Mouse (Mus musculus) bone marrow, adult 2 months (tissue): Measurements from ENCODE around the gene Jmy. TPM values are rescaled to one million over a fixed set of nuclear protein-coding genes. Genes with fewer than 3 reads are reported as not detected.

ENCODE experiments used
- H3K27ac ChIP-seq: fragments of 200-500 bp; 2 replicates; pipeline ENCODE4 v1.5.1; 2012; ENCODE audit warnings: low read depth, mild to moderate bottlenecking, control low read depth, inconsistent platforms, low read length; ENCODE audit not compliant: control insufficient read depth, poor library complexity, insufficient read depth
- H3K4me1 ChIP-seq: fragments of 200-500 bp; 2 replicates; pipeline ENCODE4 v1.6.1; 2011; ENCODE audit warnings: low read length; ENCODE audit not compliant: control insufficient read depth, insufficient read depth
- H3K4me3 ChIP-seq: fragments of 200-500 bp; replicated peaks from 2 replicates; pipeline ENCODE3; 2011; ENCODE audit warnings: mild to moderate bottlenecking, low read depth, low read length, control low read depth; ENCODE audit not compliant: control insufficient read depth
- CTCF ChIP-seq: fragments of 200-500 bp; IDR thresholded peaks from 2 replicates; pipeline ENCODE4 v1.5.1; 2011; ENCODE audit warnings: low read length, control low read depth; ENCODE audit not compliant: control insufficient read depth, insufficient read depth
- POLR2A ChIP-seq: fragments of 200-500 bp; IDR thresholded peaks from 2 replicates; pipeline ENCODE4 v1.6.1; 2011; ENCODE audit warnings: low read depth, mild to moderate bottlenecking, control low read depth, low read length, borderline replicate concordance; ENCODE audit not compliant: control insufficient read depth
- WGBS: fragments of 180-500 bp; shearing (Covaris S2); methylation state at CpG from one replicate; pipeline ENCODE4 v1.1.7; 2018; 5-methylcytosine and 5-hydroxymethylcytosine counted together
- polyA plus RNA-seq: library from polyadenylated mRNA; stranded (reverse); fragments of >200 nt; gene quantifications from 2 replicates; pipeline ENCODE4 v1.2.4, GENCODE M21; 2011; ENCODE audit warnings: low replicate concordance; ENCODE audit not compliant: missing spikeins, insufficient read depth, insufficient read length

Jmy gene
- polyA plus RNA-seq, 1 experiment, result 6.1 TPM

DNA sequence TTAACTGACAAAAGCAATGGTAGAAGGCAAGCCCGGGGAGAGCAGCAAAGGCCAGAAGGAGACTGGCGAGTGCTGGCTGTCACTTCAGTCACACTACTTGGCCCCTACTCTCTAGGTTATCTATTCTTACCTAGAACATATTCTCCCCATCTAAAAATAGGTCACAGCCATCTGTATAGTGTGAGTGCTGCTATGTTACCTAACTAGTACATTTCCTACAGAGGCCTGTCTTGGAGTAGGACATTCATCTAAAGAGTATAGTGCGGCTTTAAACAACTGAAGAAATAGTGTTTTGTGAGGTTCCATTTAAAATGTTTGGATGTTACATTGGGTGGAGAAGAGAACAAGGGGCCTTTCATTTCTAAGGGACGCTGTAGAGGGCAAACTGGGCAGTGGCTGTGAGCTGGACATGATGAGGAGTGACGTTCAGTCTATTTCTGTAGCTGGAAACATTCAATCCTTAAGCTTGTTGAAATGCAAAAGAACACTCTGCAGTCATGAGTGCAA lies 99.8 kb downstream of the Jmy start:
- Histone ChIP-seq H3K4me1 (no peaks in the 10 kb centered on the region), H3K4me3 (no peak overlapping the region), H3K27ac (no peak overlapping the region)
- TF ChIP-seq CTCF (no peak), POLR2A (no peak)
- 88% methylated on average over 5 of the region's 5 CpGs for WGBS

DNA sequence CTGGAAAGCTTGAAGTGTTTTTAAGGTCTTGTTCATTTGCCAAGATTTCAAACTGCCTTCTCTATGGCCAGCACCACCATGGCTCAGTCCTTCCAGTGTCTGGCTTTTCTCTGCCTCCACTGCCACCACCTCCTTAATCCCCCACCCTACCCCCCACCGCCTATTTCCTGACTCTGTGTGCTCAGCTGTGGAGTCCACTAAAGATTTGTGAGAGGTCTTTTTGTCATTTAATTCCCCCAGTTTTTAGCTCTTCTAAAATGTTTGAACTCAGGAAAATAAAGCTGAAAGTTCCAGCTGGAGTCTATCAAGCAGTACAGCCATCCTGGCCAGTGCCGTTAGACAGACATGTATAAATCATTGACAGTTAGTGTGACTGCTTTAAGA lies 110.4 kb downstream of the Jmy start:
- Histone ChIP-seq H3K4me1 (peaks cover 1% of the 10 kb centered on the region; the same call in 1 of the 2 replicates), H3K27ac (peak overlapping the region; percentile 65)
- no peak for TF ChIP-seq CTCF
- TF ChIP-seq POLR2A, result no peak

DNA sequence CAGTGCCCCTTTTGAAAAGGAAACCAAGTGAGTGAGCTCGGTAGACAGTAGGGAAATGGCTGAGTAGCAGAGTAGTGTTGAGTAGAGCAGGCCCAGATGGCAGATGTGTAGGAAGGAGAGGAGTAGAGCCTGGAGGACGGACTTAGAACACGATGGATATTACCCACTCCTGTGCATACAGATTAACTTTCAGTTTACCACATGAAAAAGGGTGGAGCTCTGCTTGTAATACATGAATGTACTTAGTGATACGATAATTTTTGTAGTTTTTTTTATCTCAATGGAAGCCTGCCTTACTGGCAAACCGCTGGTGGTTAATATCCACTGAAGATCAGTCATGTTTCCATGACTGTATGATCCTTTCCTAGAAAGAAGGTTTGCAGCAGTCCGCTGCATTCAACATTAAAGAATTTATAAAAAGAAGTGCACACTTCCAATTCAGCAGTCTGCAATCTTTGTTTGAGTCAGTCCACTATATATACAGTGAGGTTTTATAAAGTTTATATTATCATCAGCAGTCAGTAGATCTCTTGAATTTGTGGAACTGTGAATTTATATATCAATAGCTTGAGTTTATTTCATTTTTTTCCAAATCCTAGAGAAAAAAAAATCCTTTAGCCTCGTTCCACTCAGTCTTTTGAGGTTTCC lies 110.9 kb downstream of the Jmy start:
- no peak for TF ChIP-seq POLR2A
- no peak for TF ChIP-seq CTCF
- 39% methylated on average over 7 of the region's 7 CpGs for WGBS
- Histone ChIP-seq H3K27ac (no peak overlapping the region; the same call in 1 of the 2 replicates), H3K4me1 (peaks cover 1% of the 10 kb centered on the region; the same call in 1 of the 2 replicates), H3K4me3 (peak overlapping the region; percentile 34)

More for the DNA sequence above, 110.4 kb downstream of the Jmy start:
- WGBS, result 62% methylated on average over 2 of the region's 2 CpGs
- no peak overlapping the region for H3K4me3 ChIP-seq

- TF ChIP-seq CTCF (no peak), POLR2A (no peak)
- Histone ChIP-seq H3K27ac (no peak overlapping the region), H3K4me3 (no peak overlapping the region), H3K4me1 (peaks cover 1% of the 10 kb centered on the region; the same call in 1 of the 2 replicates)
- WGBS, result 74% methylated on average over 5 of the region's 5 CpGs
Observed at GRCm38 (mm10) chr13:93387440-93387839, 112.2 kb downstream of the Jmy start.

DNA sequence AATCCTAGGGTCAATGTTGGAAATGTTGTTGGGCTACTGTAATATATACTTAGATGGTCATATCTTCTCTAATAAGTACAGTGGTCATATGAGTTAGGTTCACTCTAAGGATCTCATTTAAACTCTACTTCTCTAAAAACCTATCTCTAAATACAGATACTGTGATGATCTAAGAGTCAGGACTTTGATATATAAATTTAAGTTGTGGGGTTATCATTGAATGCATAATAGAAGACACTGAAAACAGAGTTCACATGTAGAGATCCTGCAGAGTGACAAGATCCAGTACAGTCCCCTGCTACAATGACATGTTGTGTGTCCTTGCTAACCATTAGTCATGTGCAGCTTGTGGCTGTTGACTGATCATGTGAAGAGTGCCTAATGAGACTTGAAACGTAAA lies 114.5 kb downstream of the Jmy start:
- TF ChIP-seq POLR2A, result no peak
- TF ChIP-seq CTCF, result no peak
- WGBS, result 81% methylated on average over 1 of the region's 1 CpGs
- Histone ChIP-seq H3K27ac (no peak overlapping the region), H3K4me1 (peaks cover 3% of the 10 kb centered on the region; the same call in 1 of the 2 replicates), H3K4me3 (no peak overlapping the region)

DNA sequence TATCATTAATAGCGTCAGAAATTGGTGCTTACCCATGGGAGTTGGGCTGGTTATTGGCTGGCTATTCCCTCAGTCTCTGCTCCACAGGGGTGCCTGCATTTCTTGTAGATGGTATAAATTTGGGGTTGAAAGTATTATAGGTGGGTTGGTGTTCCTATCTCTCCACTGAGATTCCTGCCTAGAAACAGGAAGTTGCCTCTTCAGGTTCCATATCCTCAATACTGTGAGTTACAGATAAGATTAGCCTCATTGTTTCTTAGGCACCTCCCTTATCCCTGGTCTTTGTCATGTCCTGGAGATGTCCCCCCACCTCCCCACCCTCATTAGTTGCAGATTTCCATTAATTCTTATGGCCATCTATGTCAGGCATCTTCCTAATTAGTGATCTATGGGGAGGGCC lies 115.1 kb downstream of the Jmy start:
- H3K4me3 ChIP-seq, result no peak overlapping the region
- H3K4me1 ChIP-seq, result peaks cover 3% of the 10 kb centered on the region; the same call in 1 of the 2 replicates
- no peak overlapping the region for H3K27ac ChIP-seq
- 97% methylated on average over 1 of the region's 1 CpGs for WGBS
- TF ChIP-seq CTCF (no peak), POLR2A (no peak)

DNA sequence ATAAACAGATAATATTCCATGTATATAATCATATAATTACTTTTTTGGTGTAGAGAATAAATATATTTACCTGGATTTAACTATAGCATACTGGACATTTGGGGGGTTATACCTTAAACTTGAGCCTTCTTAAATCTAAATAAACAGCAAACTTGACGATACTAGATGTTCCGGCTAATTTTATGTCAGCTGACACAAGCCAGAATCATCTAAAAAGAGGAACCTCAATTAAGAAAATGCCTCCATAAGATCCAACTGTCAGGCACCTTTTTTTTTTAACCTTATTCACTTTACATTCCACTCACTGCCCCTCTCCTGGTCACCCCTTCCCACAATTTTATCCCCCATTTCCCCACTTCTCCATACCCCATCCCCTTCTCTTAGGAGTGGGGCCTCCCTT lies 116.0 kb downstream of the Jmy start:
- no peak overlapping the region for H3K27ac ChIP-seq

DNA sequence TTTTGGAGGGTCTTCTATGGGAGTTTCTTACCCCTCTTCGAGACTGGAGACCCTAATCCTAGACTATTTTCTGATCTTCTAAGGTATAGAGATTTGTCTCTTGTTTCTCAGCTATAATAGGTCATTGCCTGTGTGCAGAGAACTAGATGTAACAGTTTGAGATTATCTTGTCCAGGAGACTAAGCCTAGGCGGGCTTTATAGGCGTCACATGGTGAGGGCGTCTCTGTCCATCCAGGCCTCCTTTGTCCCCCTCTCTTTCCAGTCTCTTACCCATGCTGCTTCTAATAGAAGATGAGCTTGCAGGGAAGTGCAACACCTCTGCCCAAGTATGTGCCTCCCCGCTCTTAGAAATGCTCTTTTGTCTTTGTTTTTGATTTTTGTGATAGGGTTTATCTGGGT lies 116.5 kb downstream of the Jmy start:
- Histone ChIP-seq H3K4me1 (peaks cover 3% of the 10 kb centered on the region; the same call in 1 of the 2 replicates), H3K4me3 (no peak overlapping the region), H3K27ac (0 out of 2 replicates have a peak overlapping the region, but pooled peaks have one; percentile 20)
- TF ChIP-seq POLR2A (no peak), CTCF (no peak)
- WGBS, result 68% methylated on average over 5 of the region's 5 CpGs

More for the DNA sequence above, 116.0 kb downstream of the Jmy start:
- TF ChIP-seq CTCF (no peak), POLR2A (no peak)
- WGBS, result 51% methylated on average over 2 of the region's 2 CpGs
- peaks cover 3% of the 10 kb centered on the region; the same call in 1 of the 2 replicates for H3K4me1 ChIP-seq
- H3K4me3 ChIP-seq, result no peak overlapping the region

GRCm38 (mm10) chr13:93381301-93381700 lies 118.3 kb downstream of the Jmy start:
- Histone ChIP-seq H3K27ac (no peak overlapping the region), H3K4me3 (no peak overlapping the region), H3K4me1 (peaks cover 1% of the 10 kb centered on the region; the same call in 1 of the 2 replicates)
- no peak for TF ChIP-seq POLR2A
- TF ChIP-seq CTCF, result no peak
- WGBS, result 49% methylated on average over 1 of the region's 1 CpGs
